Mouse (Mus musculus) intestine, embryonic 16.5 days (tissue): ENCODE measurements at regions not wholly inside any gene's neighbourhood (a gene's known extent, or its start where the extent isn't known, plus 50 kb on each side); places are given as distances from the start of the nearest gene placed in this dataset.

Experiments used
- ATAC-seq: fragments of 200-750 bp; cut with Nextera tagmentation; 2 replicates; pipeline ENCODE4 v1.8.0; 2017; ENCODE audit warnings: moderate TSS enrichment, moderate library complexity
- H3K27ac ChIP-seq: fragments of 300-500 bp; sonication (generic); 2 replicates; pipeline ENCODE4 v1.5.1; 2014; ENCODE audit warnings: mild to moderate bottlenecking, low read length
- H3K27me3 ChIP-seq: fragments of 300-500 bp; sonication (generic); replicated peaks from 2 replicates; pipeline ENCODE4 v1.6.1; 2014; ENCODE audit warnings: low read length, control low read depth, mixed read lengths; ENCODE audit not compliant: control insufficient read depth, insufficient read depth
- H3K36me3 ChIP-seq: fragments of 300-500 bp; sonication (generic); 2 replicates; pipeline ENCODE4 v1.6.1; 2014; ENCODE audit warnings: low read length, control low read depth; ENCODE audit not compliant: control insufficient read depth, insufficient read depth
- H3K4me1 ChIP-seq: fragments of 300-500 bp; sonication (generic); 2 replicates; pipeline ENCODE4 v1.6.1; 2014; ENCODE audit warnings: low read length, control low read depth, mixed read lengths; ENCODE audit not compliant: control insufficient read depth, insufficient read depth
- H3K4me2 ChIP-seq: fragments of 300-500 bp; sonication (generic); 2 replicates; pipeline ENCODE4 v1.6.1; 2014; ENCODE audit warnings: low read depth, low read length, control low read depth
- H3K4me3 ChIP-seq: fragments of 300-500 bp; sonication (generic); 2 replicates; pipeline ENCODE4 v1.5.1; 2014; ENCODE audit warnings: mild to moderate bottlenecking, low read length
- H3K9ac ChIP-seq: fragments of 300-500 bp; sonication (generic); 2 replicates; pipeline ENCODE4 v1.6.1; 2014; ENCODE audit warnings: low read depth, low read length
- H3K9me3 ChIP-seq: fragments of 300-500 bp; sonication (generic); 2 replicates; pipeline ENCODE4 v1.6.1; 2016; ENCODE audit warnings: low read length, control low read depth; ENCODE audit not compliant: control insufficient read depth
- WGBS: fragments of 180-500 bp; shearing (Covaris S2); extraction: QIAGEN DNeasy Blood & Tissue Kit; methylation state at CpG from one replicate; pipeline ENCODE4 v1.1.7; 2014; 5-methylcytosine and 5-hydroxymethylcytosine counted together

DNA sequence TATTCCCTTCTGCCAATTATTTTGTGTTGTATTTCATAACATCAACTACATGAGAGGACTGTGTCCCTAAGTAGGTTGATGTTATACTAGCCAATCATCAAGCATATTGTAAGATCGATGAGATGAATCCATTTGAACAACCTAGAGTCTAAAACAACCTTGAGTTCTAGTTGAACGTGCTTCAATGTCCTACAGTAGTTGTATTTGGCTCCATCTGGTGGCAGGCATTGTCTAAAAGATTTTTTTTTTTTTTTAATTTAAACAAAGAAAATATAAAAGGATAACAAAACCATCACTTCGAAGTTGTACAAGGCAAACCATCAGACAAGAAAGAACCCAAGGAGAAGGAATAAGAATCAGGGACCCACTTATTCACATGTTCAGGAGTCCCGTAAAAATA is 114.4 kb downstream of the Pih1d3 start:
- H3K4me3 ChIP-seq: no peak overlapping the region
- no peak overlapping the region for H3K9ac ChIP-seq
- H3K36me3 ChIP-seq: no peaks in the 10 kb centered on the region
- H3K4me1 ChIP-seq: no peaks in the 10 kb centered on the region
- H3K27ac ChIP-seq: no peak overlapping the region
- no peak overlapping the region for H3K4me2 ChIP-seq
- no peaks in the 10 kb centered on the region for H3K27me3 ChIP-seq
- ATAC-seq: no peak
- H3K9me3 ChIP-seq: no peaks in the 10 kb centered on the region
- WGBS: 65% methylated on average over 4 of the region's 4 CpGs

DNA sequence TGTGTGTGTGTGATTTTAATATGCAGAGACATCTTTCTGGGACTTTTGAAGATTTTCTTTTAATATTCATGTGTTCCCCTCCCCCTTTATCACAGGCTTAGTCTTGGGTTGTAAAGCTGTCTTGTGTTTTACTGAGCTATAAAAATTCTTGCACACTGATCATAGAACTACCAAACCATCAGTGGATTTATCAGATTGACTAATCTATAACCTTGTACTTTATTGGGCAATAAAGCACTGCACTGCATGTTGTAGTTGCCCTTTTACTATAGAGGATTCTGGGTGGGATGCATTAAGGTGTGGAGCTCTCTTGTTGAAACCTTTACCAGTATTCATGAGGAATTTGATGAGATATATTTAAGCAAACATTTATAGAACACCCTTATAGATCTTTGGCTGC is 141.3 kb downstream of the Pih1d3 start:
- Histone ChIP-seq H3K4me2 (no peak overlapping the region), H3K4me3 (no peak overlapping the region), H3K9me3 (no peaks in the 10 kb centered on the region), H3K36me3 (no peaks in the 10 kb centered on the region), H3K9ac (no peak overlapping the region), H3K27me3 (no peaks in the 10 kb centered on the region), H3K27ac (no peak overlapping the region), H3K4me1 (no peaks in the 10 kb centered on the region)
- peak; percentile 97 for ATAC-seq

DNA sequence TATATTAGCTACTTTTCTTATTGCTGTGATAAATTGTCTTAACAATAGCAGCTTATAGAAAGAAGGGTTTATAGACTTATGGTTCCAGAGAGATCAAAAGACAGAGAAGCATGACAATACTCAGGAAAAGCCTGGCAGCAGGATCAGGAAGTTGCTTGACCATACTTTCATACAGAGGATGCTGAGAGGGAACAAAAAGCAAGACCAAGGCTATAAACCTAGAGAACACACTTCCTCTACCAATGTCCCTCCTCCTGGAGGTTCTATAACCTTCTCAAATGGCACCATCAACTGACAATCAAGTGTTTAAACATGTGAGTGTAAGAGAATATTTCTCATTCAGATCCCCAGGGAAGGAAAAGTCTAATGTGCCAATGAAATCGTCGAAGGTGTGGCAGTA is 154.7 kb downstream of the Pih1d3 start:
- H3K4me1 ChIP-seq: no peaks in the 10 kb centered on the region
- no peak overlapping the region for H3K27ac ChIP-seq
- H3K4me2 ChIP-seq: no peak overlapping the region
- 79% methylated on average over 2 of the region's 2 CpGs for WGBS
- no peak for ATAC-seq
- no peaks in the 10 kb centered on the region for H3K27me3 ChIP-seq
- no peak overlapping the region for H3K4me3 ChIP-seq
- H3K36me3 ChIP-seq: no peaks in the 10 kb centered on the region
- no peaks in the 10 kb centered on the region for H3K9me3 ChIP-seq
- no peak overlapping the region for H3K9ac ChIP-seq

DNA sequence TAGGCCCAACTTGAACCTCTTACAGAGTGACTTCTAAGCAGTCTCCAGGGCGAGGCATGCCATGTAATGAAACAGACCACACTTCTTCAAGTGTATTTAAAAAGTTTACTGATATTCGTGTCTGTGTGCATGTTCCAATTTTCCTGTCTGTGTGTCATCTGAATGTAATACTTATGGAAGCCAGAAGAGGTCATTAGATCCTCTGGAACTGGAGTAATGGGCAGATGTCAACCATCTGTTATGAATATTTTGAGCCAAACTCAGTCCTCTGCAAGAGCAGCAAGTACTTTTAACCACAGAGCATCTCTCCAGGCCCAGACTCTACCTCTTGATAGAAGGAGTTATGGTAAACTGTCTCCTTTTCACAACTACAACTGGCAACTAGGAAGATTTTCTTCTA is 156.4 kb downstream of the Pih1d3 start:
- no peaks in the 10 kb centered on the region for H3K36me3 ChIP-seq
- no peaks in the 10 kb centered on the region for H3K27me3 ChIP-seq
- H3K4me1 ChIP-seq: no peaks in the 10 kb centered on the region
- no peak overlapping the region for H3K9ac ChIP-seq
- H3K9me3 ChIP-seq: no peaks in the 10 kb centered on the region
- WGBS: 64% methylated on average over 2 of the region's 2 CpGs
- H3K4me2 ChIP-seq: no peak overlapping the region
- H3K27ac ChIP-seq: no peak overlapping the region
- H3K4me3 ChIP-seq: no peak overlapping the region
- ATAC-seq: no peak

DNA sequence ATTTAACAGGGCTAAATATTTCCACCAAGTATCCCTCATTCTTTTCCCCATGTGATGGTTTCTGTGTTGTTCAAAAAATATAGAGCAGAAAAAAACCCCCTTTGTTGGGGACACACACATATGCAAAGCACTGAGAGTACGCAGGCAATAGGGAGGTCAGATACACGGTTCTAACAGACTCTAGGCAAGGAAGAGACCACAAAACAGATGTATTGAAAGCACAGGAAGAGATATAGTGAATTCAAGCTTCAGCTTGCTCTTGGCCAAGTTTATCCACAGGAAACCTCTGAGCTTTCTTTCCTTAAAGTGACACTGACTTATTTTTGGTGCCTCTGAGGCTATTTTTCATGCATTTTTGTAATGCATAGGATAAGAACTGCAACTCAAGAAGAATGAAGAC is 157.7 kb downstream of the Pih1d3 start:
- Histone ChIP-seq H3K27me3 (no peaks in the 10 kb centered on the region), H3K4me1 (no peaks in the 10 kb centered on the region), H3K27ac (no peak overlapping the region), H3K36me3 (no peaks in the 10 kb centered on the region), H3K9me3 (no peaks in the 10 kb centered on the region), H3K4me2 (no peak overlapping the region), H3K9ac (no peak overlapping the region), H3K4me3 (no peak overlapping the region)
- 86% methylated on average over 2 of the region's 2 CpGs for WGBS
- ATAC-seq: no peak

DNA sequence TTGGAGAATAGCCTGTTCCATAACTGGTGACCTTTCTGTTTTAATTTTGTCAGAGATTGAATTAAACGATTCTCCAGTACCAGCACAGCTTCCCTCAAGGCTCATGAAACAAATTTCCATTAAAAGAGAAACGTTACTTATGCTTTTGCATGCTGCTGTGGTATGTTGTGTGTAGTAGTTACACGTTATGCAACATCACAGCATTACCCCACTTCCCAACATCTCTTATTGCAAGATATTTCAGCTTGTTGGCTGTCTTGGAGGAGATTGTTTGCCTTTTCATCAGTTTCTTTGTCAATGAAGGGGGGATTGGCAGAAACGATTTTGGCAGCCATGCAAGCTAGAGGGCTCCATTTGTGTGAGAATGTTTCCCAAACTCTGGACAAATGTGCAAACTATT is 159.6 kb downstream of the Pih1d3 start:
- Histone ChIP-seq H3K4me1 (no peaks in the 10 kb centered on the region), H3K4me3 (no peak overlapping the region), H3K36me3 (no peaks in the 10 kb centered on the region), H3K9me3 (no peaks in the 10 kb centered on the region), H3K9ac (no peak overlapping the region), H3K27ac (no peak overlapping the region), H3K27me3 (no peaks in the 10 kb centered on the region), H3K4me2 (no peak overlapping the region)
- 79% methylated on average over 4 of the region's 4 CpGs for WGBS
- ATAC-seq: no peak
